Mouse (Mus musculus): ENCODE measurements at regions not wholly inside any gene's neighbourhood (a gene's known extent, or its start where the extent isn't known, plus 50 kb on each side); places are given as distances from the start of the nearest gene placed in this dataset.

GRCm38 (mm10) chr19:33069761-33070160 lies 312.5 kb downstream of the Pten start:
- no peak for TF ChIP-seq CTCF (IDR thresholded peaks at IDR 0.05; ENCODE audit: borderline replicate concordance, insufficient read depth, low read length)
- TF ChIP-seq POLR2A (IDR thresholded peaks at IDR 0.05; ENCODE audit: low read depth, low read length): no peak
